Mouse (Mus musculus) gastrocnemius, postnatal 36 days (tissue): Measurements from ENCODE around the gene Sepsecs. TPM values are rescaled to one million over a fixed set of nuclear protein-coding genes. Genes with fewer than 3 reads are reported as not detected.

Source experiments
- DNase-seq, 2 experiments: peaks; one replicate each; pipeline ENCODE4 v3.0.0; 2022
- intact Hi-C: fragments of 180-260 bp; cut with DNase I; formaldehyde crosslinking; loops from one replicate; pipeline ENCODE4 v1.15.1; 2025
- total RNA-seq, 2 experiments: library from RNA; stranded (reverse); gene quantifications; 2 replicates each; pipeline ENCODE4 v1.2.3; 2021

The Sepsecs gene
- total RNA-seq, 2 experiments from 2014 or later = 5.0 to 5.2 TPM

- DNase-seq = peak; percentile 36 to 39
- intact Hi-C loops = loop anchor here (5.0 kb wide), 1 partner anchor 52 kb away; no protein-coding TSS in a partner anchor
Observed at GRCm38 (mm10) chr5:52614686-52615085, 54.8 kb downstream of the Sepsecs start.

- intact Hi-C loops = loop anchor here (5.0 kb wide), 1 partner anchor 50 kb away; no protein-coding TSS in a partner anchor
- DNase-seq = no peak
Observed at GRCm38 (mm10) chr5:52612776-52613175, 56.7 kb downstream of the Sepsecs start.

- DNase-seq = no peak
- intact Hi-C loops = loop anchor here (5.0 kb wide), 1 partner anchor 49 kb away; no protein-coding TSS in a partner anchor
Observed at GRCm38 (mm10) chr5:52611315-52611895, 58.1 kb downstream of the Sepsecs start.

GRCm38 (mm10) chr5:52610306-52610705 lies 59.2 kb downstream of the Sepsecs start:
- DNase-seq = no peak
- intact Hi-C loops = loop anchor here (5.0 kb wide), 1 partner anchor 48 kb away; no protein-coding TSS in a partner anchor

GRCm38 (mm10) chr5:52609672-52610071 lies 59.8 kb downstream of the Sepsecs start:
- no peak for DNase-seq
- intact Hi-C loops = loop anchor here (5.0 kb wide), 1 partner anchor 47 kb away; no protein-coding TSS in a partner anchor

- intact Hi-C loops = no loop called here
- DNase-seq = no peak
Observed at GRCm38 (mm10) chr5:52604582-52605041, 64.9 kb downstream of the Sepsecs start.

GRCm38 (mm10) chr5:52590612-52591011 lies 78.9 kb downstream of the Sepsecs start:
- no peak for DNase-seq
- intact Hi-C loops = no loop called here

Other genes starting within 250 kb of the Sepsecs start
- 1 to 10 TPM; 1.3 to 1.5 TPM for gene Ccdc149, start 198.2 kb downstream of the Sepsecs start, total RNA-seq
- 1 to 10 TPM; 1.3 to 1.9 TPM for gene Lgi2, start 103.2 kb downstream of the Sepsecs start, total RNA-seq
- 1 to 10 TPM; 1.3 to 1.4 TPM for gene Pi4k2b, start 71.9 kb upstream of the Sepsecs start, total RNA-seq
- 1 to 10 TPM; 3.6 to 5.0 TPM for gene Zcchc4, start 105.7 kb upstream of the Sepsecs start, total RNA-seq
- gene Anapc4, start 164.3 kb upstream of the Sepsecs start, total RNA-seq = 10 to 100 TPM; 32.2 to 37.6 TPM